16 mouse cellular contexts compared by ENCODE assay signal in genomic region chr12:36423677-36424076, GRCm38 (mm10). TPM values are rescaled to one million over a fixed set of nuclear protein-coding genes. Genes with fewer than 3 reads are reported as not detected.
DNase-seq lines count a peak whose midpoint lies in the region; ATAC-seq lines count a peak whose summit lies in the region.
"Had no signal": no experiment of that assay in that cellular context is flagged by ENCODE, and none has a peak within 500 bp of the region (broad histone marks: within the 10 kb centered on the region; RNA-seq: fewer than 3 reads in every experiment).

No protein-coding gene starts in this region.

- no peaks in the 10 kb centered on the region for H3K4me1 ChIP-seq in embryonic facial prominence, embryonic 14.5 days (ENCODE audit: control insufficient read depth, insufficient read depth, low read length)
- peaks cover 25% of the 10 kb centered on the region for H3K4me1 ChIP-seq in kidney, embryonic 16.5 days (ENCODE audit: insufficient read depth, low read length)
- H3K4me1 ChIP-seq: embryonic facial prominence, embryonic 12.5 days; megakaryocyte, embryonic 14.5 days had no signal

- H3K27ac ChIP-seq in embryonic facial prominence, embryonic 14.5 days (replicated peaks; ENCODE audit: low read depth, low read length) = no peak overlapping the region
- peak overlapping the region; percentile 57 for H3K27ac ChIP-seq in kidney, embryonic 16.5 days (ENCODE audit: low read length)
- H3K27ac ChIP-seq: embryonic facial prominence, embryonic 12.5 days; hindbrain, postnatal 0 days had no signal

- H3K27me3 ChIP-seq in embryonic facial prominence, embryonic 14.5 days (replicated peaks; ENCODE audit: control insufficient read depth, insufficient read depth, low read length) = no peaks in the 10 kb centered on the region
- no peaks in the 10 kb centered on the region for H3K27me3 ChIP-seq in kidney, embryonic 16.5 days (ENCODE audit: insufficient read depth, low read length)
- H3K27me3 ChIP-seq: embryonic facial prominence, embryonic 12.5 days; megakaryocyte, embryonic 14.5 days had no signal

- H3K9me3 ChIP-seq in embryonic facial prominence, embryonic 14.5 days (ENCODE audit: control insufficient read depth, low read length) = no peaks in the 10 kb centered on the region
- H3K9me3 ChIP-seq in kidney, embryonic 16.5 days (ENCODE audit: low read length) = no peaks in the 10 kb centered on the region
- H3K9me3 ChIP-seq: embryonic facial prominence, embryonic 12.5 days had no signal

- peak; percentile 9 for DNase-seq in urinary bladder, postnatal 14 days (ENCODE audit: low spot score)
- no peak for DNase-seq in urinary bladder, postnatal 10 days (ENCODE audit: low spot score)
- DNase-seq in embryonic facial prominence, embryonic 14.5 days (ENCODE audit: low spot score) = peak; percentile 39
- DNase-seq in ovary, postnatal 36 days (ENCODE audit: low spot score) = peak; percentile 10
- DNase-seq in right cerebral cortex, postnatal 25 days = no peak
- no peak for DNase-seq in testis, postnatal 14 days (ENCODE audit: low spot score)
- DNase-seq: cerebellum, adult 18-20 months; heart, postnatal 10 days; liver, postnatal 0 days had no signal

- WGBS in embryonic facial prominence, embryonic 14.5 days = 44% methylated on average over 10 of the region's 10 CpGs
- 29% methylated on average over 10 of the region's 10 CpGs for WGBS in kidney, embryonic 16.5 days

- no peaks in the 10 kb centered on the region for H3K36me3 ChIP-seq in embryonic facial prominence, embryonic 14.5 days (ENCODE audit: control insufficient read depth, insufficient read depth, low read length)
- H3K36me3 ChIP-seq in kidney, embryonic 16.5 days (ENCODE audit: insufficient read depth, low read length) = no peaks in the 10 kb centered on the region
- H3K36me3 ChIP-seq: embryonic facial prominence, embryonic 12.5 days had no signal

- H3K4me3 ChIP-seq in embryonic facial prominence, embryonic 14.5 days (ENCODE audit: low read depth, low read length) = no peak overlapping the region
- H3K4me3 ChIP-seq in kidney, embryonic 16.5 days (ENCODE audit: low read length) = no peak overlapping the region
- H3K4me3 ChIP-seq: embryonic facial prominence, embryonic 12.5 days; megakaryocyte, embryonic 14.5 days had no signal

- no peak overlapping the region for H3K4me2 ChIP-seq in embryonic facial prominence, embryonic 14.5 days (ENCODE audit: low read depth, low read length)
- H3K4me2 ChIP-seq in kidney, embryonic 16.5 days (replicated peaks; ENCODE audit: low read depth, low read length) = no peak overlapping the region
- H3K4me2 ChIP-seq: embryonic facial prominence, embryonic 12.5 days had no signal

- ATAC-seq in embryonic facial prominence, embryonic 14.5 days (ENCODE audit: low read depth) = no peak
- peak; percentile 83; the same call in 1 of the 2 replicates for ATAC-seq in kidney, embryonic 16.5 days (ENCODE audit: low FRiP score, low TSS enrichment)
- ATAC-seq in megakaryocyte, adult 5-6 weeks (ENCODE audit: poor library complexity, severe bottlenecking) = no peak
- ATAC-seq: CD4-positive, CD25-positive, alpha-beta regulatory T cell, adult 4 months; forebrain, embryonic 14.5 days; hindbrain, postnatal 0 days; liver, postnatal 0 days had no signal

- no peak overlapping the region for H3K9ac ChIP-seq in embryonic facial prominence, embryonic 14.5 days (ENCODE audit: low read depth, low read length)
- no peak overlapping the region for H3K9ac ChIP-seq in kidney, embryonic 16.5 days (replicated peaks; ENCODE audit: low read length)
- H3K9ac ChIP-seq: embryonic facial prominence, embryonic 12.5 days; liver, postnatal 0 days had no signal

RNA-seq across cellular contexts. Expression of gene D630036H23Rik, which starts 41.7 kb away (rescaled TPM):
- 1.3 and 3.3 TPM in 2 replicates for polyA plus RNA-seq in embryonic facial prominence, embryonic 14.5 days (2014; fragmentation: Nextera tagmentation; extraction: Ambion mirVana)
- polyA plus RNA-seq in kidney, embryonic 16.5 days (2015; fragmentation: Nextera tagmentation; extraction: Ambion mirVana) = 2.1 and 2.2 TPM in 2 replicates
- not detected in 2 replicates for total RNA-seq in megakaryocyte, adult 5-6 weeks (2015)
- not detected in 2 replicates for total RNA-seq in megakaryocyte, adult 5-6 weeks (2017)
- polyA plus RNA-seq: CD4-positive, CD25-positive, alpha-beta regulatory T cell, adult 4 months had no signal

RNA-seq across cellular contexts. Expression of gene Ispd, which starts 42.4 kb away (rescaled TPM):
- 11.4 and 13.6 TPM in 2 replicates for polyA plus RNA-seq in embryonic facial prominence, embryonic 14.5 days (2014; fragmentation: Nextera tagmentation; extraction: Ambion mirVana)
- 17.2 and 17.4 TPM in 2 replicates for polyA plus RNA-seq in kidney, embryonic 16.5 days (2015; fragmentation: Nextera tagmentation; extraction: Ambion mirVana)
- 0.49 and 1.1 TPM in 2 replicates for total RNA-seq in megakaryocyte, adult 5-6 weeks (2015)
- 0.81 TPM in 1 of 2 replicates, not detected in the other for total RNA-seq in megakaryocyte, adult 5-6 weeks (2017)

Comparison
In these comparisons a context has a peak if more than half of its experiments do, and no peak if none do; other contexts are left out.
1. DNase-seq: peak in urinary bladder, postnatal 14 days (single experiment), embryonic facial prominence, embryonic 14.5 days (single experiment) and ovary, postnatal 36 days (single experiment); none in urinary bladder, postnatal 10 days (single experiment), right cerebral cortex, postnatal 25 days (single experiment) and testis, postnatal 14 days (single experiment).